Mouse (Mus musculus) induced T-regulatory cell, adult 2 months (primary cell): ENCODE results near the gene Bcl2a1d.
"Not testable (repeated sequence)": the region's sequence is repeated elsewhere in the genome, so short reads cannot be mapped to it uniquely, and the experiment has no call there.

Source experiments
- DNase-seq: peaks from one replicate; pipeline ENCODE4 v3.0.0-alpha.2; 2012; ENCODE audit warnings: low read depth

The Bcl2a1d gene

DNA sequence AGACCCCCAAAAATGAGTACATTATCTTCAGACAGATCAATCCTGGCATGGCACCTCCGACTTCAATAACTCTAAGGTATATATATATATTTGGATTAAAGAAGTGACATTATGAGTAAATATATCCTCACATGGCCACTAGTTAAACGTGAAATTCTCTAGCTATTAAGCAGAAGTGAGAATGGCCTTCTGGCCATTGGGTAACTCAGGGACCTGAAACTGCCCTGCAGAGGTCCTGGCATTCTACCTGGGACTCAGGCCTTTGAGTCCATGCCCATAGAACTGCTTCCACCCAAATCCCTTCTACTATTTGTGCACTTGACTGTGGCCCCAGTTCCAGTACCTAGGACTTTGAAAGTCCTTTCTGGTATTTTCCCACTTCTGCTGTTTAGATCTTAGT lies 40.4 kb downstream of the Bcl2a1d start:
- not testable (repeated sequence) for DNase-seq

DNA sequence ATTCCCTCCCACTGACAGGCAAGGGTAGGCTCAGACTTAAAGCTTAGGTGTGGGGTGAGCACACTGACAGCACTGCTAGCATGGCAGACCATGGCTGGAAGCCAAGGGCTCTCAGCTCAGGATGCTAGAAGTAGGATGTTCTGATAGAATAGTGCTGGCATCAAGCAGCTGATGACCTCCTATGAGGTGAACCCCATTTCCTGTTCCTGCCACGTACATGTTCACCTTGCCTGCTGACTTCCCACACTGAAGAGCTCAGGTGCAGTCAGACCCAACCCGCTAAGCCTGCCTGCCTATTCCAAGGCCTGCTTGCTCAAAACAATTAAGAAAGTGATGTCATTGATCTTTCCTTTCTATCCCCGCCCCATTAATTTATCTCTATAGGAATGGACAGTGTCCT lies 42.3 kb downstream of the Bcl2a1d start:
- not testable (repeated sequence) for DNase-seq

DNA sequence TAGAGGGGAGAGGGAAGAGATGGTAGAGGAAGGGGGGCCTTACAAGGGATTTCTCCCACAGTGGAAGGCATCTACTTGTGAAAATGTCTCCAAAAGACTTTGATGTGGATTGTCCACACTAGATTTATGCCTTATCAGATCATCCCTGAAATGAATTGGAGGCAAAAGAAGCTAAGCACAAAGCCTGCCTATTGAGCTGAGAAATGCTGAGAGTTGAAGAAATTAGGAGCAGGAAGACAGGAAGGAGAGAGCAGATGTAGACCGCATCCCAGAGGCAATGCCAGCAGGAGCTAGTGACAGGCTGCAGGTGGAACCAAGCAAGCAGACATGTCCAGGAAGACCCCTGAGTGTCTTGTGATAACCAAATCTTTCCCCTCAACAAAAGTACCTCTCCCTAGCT lies 45.0 kb downstream of the Bcl2a1d start:
- DNase-seq: not testable (repeated sequence)
